In the genomic region with DNA sequence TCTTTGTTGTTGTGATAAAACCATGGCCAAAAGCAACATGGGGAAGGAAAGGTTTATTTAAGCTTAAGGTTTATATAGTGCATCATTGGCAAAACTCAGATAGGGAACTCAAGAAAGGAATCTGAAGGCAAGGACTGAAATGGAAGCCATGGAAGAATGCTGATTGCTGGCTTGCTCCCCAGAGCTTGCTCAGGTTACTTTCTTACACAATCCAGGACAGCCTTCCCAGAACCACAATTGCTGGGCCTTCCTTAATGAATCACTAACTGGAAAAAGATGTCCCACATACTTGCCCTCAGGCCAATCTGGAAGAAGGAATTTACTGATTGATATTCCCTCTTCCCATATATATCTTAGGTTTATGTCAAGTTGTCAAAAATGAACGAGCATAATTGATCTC, we compare ENCODE assay signal across 17 mouse cellular contexts.
"Had no signal": no experiment of that assay in that cellular context is flagged by ENCODE, and none has a peak within 500 bp of the region (broad histone marks: within the 10 kb centered on the region; RNA-seq: fewer than 3 reads in every experiment).

No protein-coding gene starts in this region.

- H3K36me3 ChIP-seq: limb, embryonic 12.5 days; liver, embryonic 12.5 days; liver, embryonic 15.5 days; lung, embryonic 15.5 days; midbrain, embryonic 10.5 days; midbrain, embryonic 13.5 days had no signal

- H3K4me1 ChIP-seq: limb, embryonic 12.5 days; liver, embryonic 12.5 days; liver, embryonic 15.5 days; lung, embryonic 15.5 days; midbrain, embryonic 10.5 days; midbrain, embryonic 13.5 days had no signal

- H3K27me3 ChIP-seq: limb, embryonic 12.5 days; liver, embryonic 12.5 days; liver, embryonic 15.5 days; lung, embryonic 15.5 days; midbrain, embryonic 13.5 days had no signal

- H3K4me3 ChIP-seq: left cerebral cortex, adult 2 months; limb, embryonic 12.5 days; liver, embryonic 12.5 days; liver, embryonic 15.5 days; lung, embryonic 15.5 days; megakaryocyte, embryonic 14.5 days; midbrain, embryonic 10.5 days; midbrain, embryonic 13.5 days had no signal

- DNase-seq: kidney, postnatal 36 days; layer of hippocampus, postnatal 36 days; liver; lung, adult 18-20 months; lung, postnatal 10 days; lung, postnatal 36 days; thymus, postnatal 25 days had no signal

- H3K4me2 ChIP-seq: limb, embryonic 12.5 days; liver, embryonic 12.5 days; liver, embryonic 15.5 days; lung, embryonic 15.5 days; midbrain, embryonic 13.5 days had no signal

- H3K9ac ChIP-seq: limb, embryonic 12.5 days; liver, embryonic 12.5 days; liver, embryonic 15.5 days; lung, embryonic 15.5 days; midbrain, embryonic 13.5 days had no signal

- H3K9me3 ChIP-seq: limb, embryonic 12.5 days; liver, embryonic 12.5 days; liver, embryonic 15.5 days; lung, embryonic 15.5 days; midbrain, embryonic 10.5 days; midbrain, embryonic 13.5 days had no signal

- ATAC-seq: liver, embryonic 12.5 days; midbrain, embryonic 13.5 days had no signal

- H3K27ac ChIP-seq: kidney, postnatal 0 days; left cerebral cortex, adult 2 months; limb, embryonic 12.5 days; liver, embryonic 12.5 days; liver, embryonic 15.5 days; lung, embryonic 15.5 days; midbrain, embryonic 10.5 days; midbrain, embryonic 13.5 days; stomach, postnatal 0 days had no signal
